Mouse (Mus musculus): Measurements from ENCODE around the gene Vti1a. TPM values are rescaled to one million over a fixed set of nuclear protein-coding genes. Genes with fewer than 3 reads are reported as not detected.

Vti1a gene
- polyA plus RNA-seq, 1 experiment from 2014 or later = 15.4 TPM

DNA sequence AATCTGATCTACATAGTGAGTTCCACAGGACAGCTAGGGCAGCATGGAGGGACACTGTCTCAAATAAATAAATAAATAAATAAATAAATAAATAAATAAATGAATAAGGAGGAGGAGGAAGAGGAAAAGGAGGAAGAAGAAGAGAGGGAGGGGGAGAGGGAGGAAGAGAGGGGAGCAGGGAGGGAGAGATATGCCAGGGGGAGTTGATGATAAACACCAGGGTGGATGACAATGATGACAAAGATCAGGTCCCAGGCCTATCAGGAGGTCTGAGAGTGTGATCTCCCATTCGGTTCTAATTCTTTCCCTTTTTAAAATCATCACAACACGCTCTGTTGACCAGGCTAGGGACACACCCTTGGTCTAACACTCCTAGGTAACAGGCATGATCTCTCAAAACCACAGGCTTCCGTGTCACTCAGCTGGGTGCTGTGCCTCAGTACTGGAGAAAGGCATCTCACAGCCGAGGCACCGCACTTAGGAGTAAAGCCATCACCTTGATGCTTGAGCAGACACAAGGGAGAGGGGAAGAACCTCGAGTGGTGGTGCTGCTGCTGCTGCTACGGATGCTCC lies 336.7 kb downstream of the Vti1a start:
- no peak overlapping the region for H3K4me2 ChIP-seq (ENCODE audit: low read length)
- H3K36me3 ChIP-seq (ENCODE audit: control insufficient read depth, insufficient read depth, low read length) = no peaks in the 10 kb centered on the region
- H3K9ac ChIP-seq (ENCODE audit: low read length) = no peak overlapping the region
- no peaks in the 10 kb centered on the region for H3K4me1 ChIP-seq (ENCODE audit: control insufficient read depth in 2 of 2, insufficient read depth in 2 of 2, low read length in 2 of 2)
- no peaks in the 10 kb centered on the region for H3K9me3 ChIP-seq (ENCODE audit: control insufficient read depth, low read length)
- 71% methylated on average over 7 of the region's 7 CpGs for WGBS
- no peak overlapping the region for H3K4me3 ChIP-seq (ENCODE audit: control insufficient read depth in 1 of 2, insufficient read depth in 1 of 2, low read depth in 1 of 2, low read length in 2 of 2)
- no peaks in the 10 kb centered on the region for H3K27me3 ChIP-seq (ENCODE audit: control insufficient read depth, insufficient read depth, low read length)
- no peak for ATAC-seq (ENCODE audit: insufficient number of reproducible peaks, insufficient read depth, low FRiP score, low read depth)
- H3K27ac ChIP-seq (replicated peaks in 1 of 2; ENCODE audit: control insufficient read depth in 1 of 2, insufficient read depth in 1 of 2, low read depth in 2 of 2, low read length in 2 of 2) = no peak overlapping the region

DNA sequence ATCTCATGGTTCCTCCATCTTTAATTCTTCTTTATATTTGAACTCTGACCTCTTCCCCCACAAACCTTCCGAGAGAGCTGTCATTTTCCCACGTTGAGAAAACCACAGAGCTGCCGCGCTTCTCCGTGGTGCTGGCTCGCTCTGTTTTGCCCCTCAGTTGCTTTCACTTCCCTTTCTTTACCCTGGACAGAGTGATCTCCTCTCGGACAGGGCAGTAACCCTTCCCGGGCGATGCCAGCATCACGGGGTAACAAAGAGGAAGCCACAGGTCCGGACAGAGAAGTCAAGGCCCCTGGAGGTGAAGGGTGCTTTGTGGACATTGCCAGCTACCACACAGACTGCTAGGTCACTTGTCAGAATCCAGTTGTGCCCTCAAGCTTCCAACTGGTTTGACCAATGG lies 344.1 kb downstream of the Vti1a start:
- no peak overlapping the region for H3K4me3 ChIP-seq (ENCODE audit: control insufficient read depth in 1 of 2, insufficient read depth in 1 of 2, low read depth in 1 of 2, low read length in 2 of 2)
- H3K36me3 ChIP-seq (ENCODE audit: control insufficient read depth, insufficient read depth, low read length) = no peaks in the 10 kb centered on the region
- no peaks in the 10 kb centered on the region for H3K9me3 ChIP-seq (ENCODE audit: control insufficient read depth, low read length)
- no peak overlapping the region for H3K27ac ChIP-seq (replicated peaks in 1 of 2; ENCODE audit: control insufficient read depth in 1 of 2, insufficient read depth in 1 of 2, low read depth in 2 of 2, low read length in 2 of 2)
- H3K9ac ChIP-seq (ENCODE audit: low read length) = no peak overlapping the region
- no peaks in the 10 kb centered on the region for H3K4me1 ChIP-seq (ENCODE audit: control insufficient read depth in 2 of 2, insufficient read depth in 2 of 2, low read length in 2 of 2)
- 89% methylated on average over 11 of the region's 11 CpGs for WGBS
- no peak overlapping the region for H3K4me2 ChIP-seq (ENCODE audit: low read length)
- ATAC-seq (ENCODE audit: insufficient number of reproducible peaks, insufficient read depth, low FRiP score, low read depth) = no peak
- no peaks in the 10 kb centered on the region for H3K27me3 ChIP-seq (ENCODE audit: control insufficient read depth, insufficient read depth, low read length)

DNA sequence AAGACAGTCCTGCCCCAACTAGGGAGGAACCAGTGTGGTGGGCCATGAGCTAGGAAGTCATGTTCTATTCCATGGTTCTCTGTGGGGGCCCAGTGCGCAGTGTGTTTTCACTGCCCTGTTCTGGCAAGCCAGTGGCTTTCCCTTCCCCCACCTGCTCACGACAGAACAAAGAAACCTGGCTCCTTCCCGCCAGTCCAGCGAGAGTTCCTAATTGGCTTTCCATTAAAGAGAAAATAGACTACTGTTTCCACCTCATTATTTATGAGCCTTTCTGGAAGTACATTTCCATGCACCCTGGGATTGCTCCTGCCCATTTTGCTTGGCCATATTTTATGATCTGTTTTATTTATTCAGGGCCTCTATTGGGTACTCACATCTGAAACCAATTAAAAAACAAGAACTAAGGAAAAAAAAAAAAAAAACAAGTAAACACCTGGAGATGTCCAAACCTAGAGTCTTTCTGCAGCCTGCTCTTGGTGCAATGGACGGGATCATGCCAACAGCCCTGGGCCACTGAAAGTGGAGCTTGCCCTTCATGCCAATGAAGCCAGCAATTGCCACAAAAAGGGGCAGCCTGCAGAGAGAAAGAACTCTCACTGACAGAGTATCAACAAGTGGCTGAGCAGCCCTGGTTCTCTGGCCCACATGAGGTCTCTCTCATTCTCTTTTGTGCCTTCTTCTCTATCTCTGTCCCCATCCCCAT lies 346.6 kb downstream of the Vti1a start:
- no peaks in the 10 kb centered on the region for H3K4me1 ChIP-seq (ENCODE audit: control insufficient read depth in 2 of 2, insufficient read depth in 2 of 2, low read length in 2 of 2)
- WGBS = 61% methylated on average over 5 of the region's 5 CpGs
- no peaks in the 10 kb centered on the region for H3K36me3 ChIP-seq (ENCODE audit: control insufficient read depth, insufficient read depth, low read length)
- no peak overlapping the region for H3K27ac ChIP-seq (replicated peaks in 1 of 2; ENCODE audit: control insufficient read depth in 1 of 2, insufficient read depth in 1 of 2, low read depth in 2 of 2, low read length in 2 of 2)
- no peaks in the 10 kb centered on the region for H3K27me3 ChIP-seq (ENCODE audit: control insufficient read depth, insufficient read depth, low read length)
- H3K4me2 ChIP-seq (ENCODE audit: low read length) = no peak overlapping the region
- H3K9me3 ChIP-seq (ENCODE audit: control insufficient read depth, low read length) = no peaks in the 10 kb centered on the region
- H3K9ac ChIP-seq (ENCODE audit: low read length) = no peak overlapping the region
- no peak for ATAC-seq (ENCODE audit: insufficient number of reproducible peaks, insufficient read depth, low FRiP score, low read depth)
- H3K4me3 ChIP-seq (ENCODE audit: control insufficient read depth in 1 of 2, insufficient read depth in 1 of 2, low read depth in 1 of 2, low read length in 2 of 2) = no peak overlapping the region

DNA sequence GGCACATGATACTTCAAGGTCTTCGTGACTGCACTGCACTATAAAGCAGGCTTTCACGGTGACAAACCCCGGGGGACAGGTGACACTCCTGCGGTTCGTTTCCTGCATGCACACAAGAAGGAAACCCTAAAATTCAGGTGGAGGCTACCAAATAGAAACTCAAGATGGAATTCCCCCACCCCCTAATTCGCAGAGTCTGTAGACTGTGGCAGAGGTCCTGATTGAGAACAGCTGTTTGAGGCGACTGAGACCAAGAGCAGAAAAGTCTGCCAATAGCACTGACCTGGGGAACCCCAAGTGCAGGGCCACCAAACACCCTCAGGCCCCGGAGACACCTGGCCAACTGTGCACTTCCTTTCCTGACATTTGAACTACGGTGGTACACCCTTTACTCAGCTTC lies 351.7 kb downstream of the Vti1a start:
- Histone ChIP-seq H3K9me3 (ENCODE audit: control insufficient read depth, low read length) (no peaks in the 10 kb centered on the region), H3K27me3 (ENCODE audit: control insufficient read depth, insufficient read depth, low read length) (no peaks in the 10 kb centered on the region), H3K27ac (replicated peaks in 1 of 2; ENCODE audit: control insufficient read depth in 1 of 2, insufficient read depth in 1 of 2, low read depth in 2 of 2, low read length in 2 of 2) (no peak overlapping the region), H3K36me3 (ENCODE audit: control insufficient read depth, insufficient read depth, low read length) (no peaks in the 10 kb centered on the region), H3K4me2 (ENCODE audit: low read length) (no peak overlapping the region), H3K4me1 (ENCODE audit: control insufficient read depth in 2 of 2, insufficient read depth in 2 of 2, low read length in 2 of 2) (no peaks in the 10 kb centered on the region), H3K9ac (ENCODE audit: low read length) (no peak overlapping the region), H3K4me3 (ENCODE audit: control insufficient read depth in 1 of 2, insufficient read depth in 1 of 2, low read depth in 1 of 2, low read length in 2 of 2) (no peak overlapping the region)
- 80% methylated on average over 9 of the region's 9 CpGs for WGBS
- ATAC-seq (ENCODE audit: insufficient number of reproducible peaks, insufficient read depth, low FRiP score, low read depth) = no peak

DNA sequence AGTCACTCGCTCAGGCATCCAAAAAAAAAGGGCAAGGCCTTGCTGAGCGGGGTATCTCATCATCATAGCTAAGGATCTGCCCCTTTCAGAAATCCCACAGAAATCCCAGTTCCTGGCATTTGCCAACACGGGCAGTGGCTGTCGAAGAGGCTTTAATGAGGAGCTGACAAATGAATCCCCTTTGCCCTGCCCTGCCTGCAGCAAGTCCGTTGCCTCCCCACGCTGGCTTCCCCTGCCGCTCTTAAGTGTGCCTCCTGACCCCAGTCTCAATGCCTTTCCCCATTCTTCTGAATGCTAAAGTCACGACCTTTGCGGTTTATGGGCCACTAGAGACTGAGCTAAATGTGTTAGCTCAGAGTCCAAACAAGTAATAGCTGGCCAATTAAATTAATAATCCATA lies 352.8 kb downstream of the Vti1a start:
- Histone ChIP-seq H3K27me3 (ENCODE audit: control insufficient read depth, insufficient read depth, low read length) (no peaks in the 10 kb centered on the region), H3K36me3 (ENCODE audit: control insufficient read depth, insufficient read depth, low read length) (no peaks in the 10 kb centered on the region), H3K4me3 (ENCODE audit: control insufficient read depth in 1 of 2, insufficient read depth in 1 of 2, low read depth in 1 of 2, low read length in 2 of 2) (no peak overlapping the region), H3K27ac (replicated peaks in 1 of 2; ENCODE audit: control insufficient read depth in 1 of 2, insufficient read depth in 1 of 2, low read depth in 2 of 2, low read length in 2 of 2) (no peak overlapping the region), H3K4me1 (ENCODE audit: control insufficient read depth in 2 of 2, insufficient read depth in 2 of 2, low read length in 2 of 2) (no peaks in the 10 kb centered on the region), H3K4me2 (ENCODE audit: low read length) (no peak overlapping the region), H3K9ac (ENCODE audit: low read length) (no peak overlapping the region), H3K9me3 (ENCODE audit: control insufficient read depth, low read length) (no peaks in the 10 kb centered on the region)
- no peak for ATAC-seq (ENCODE audit: insufficient number of reproducible peaks, insufficient read depth, low FRiP score, low read depth)
- WGBS = 64% methylated on average over 9 of the region's 9 CpGs

Other genes starting within 250 kb of the Vti1a start
- 10.9 and 11.1 TPM in 2 replicates for gene Gpam, start 189.1 kb upstream of the Vti1a start, polyA plus RNA-seq (2014; fragmentation: Nextera tagmentation; extraction: Ambion mirVana)
- gene Tectb, start 135.6 kb upstream of the Vti1a start, polyA plus RNA-seq (2014; fragmentation: Nextera tagmentation; extraction: Ambion mirVana) = not detected in 2 replicates
- gene Gucy2g, start 75.1 kb upstream of the Vti1a start, polyA plus RNA-seq (2014; fragmentation: Nextera tagmentation; extraction: Ambion mirVana) = not detected in 2 replicates
- 30.7 and 31.6 TPM in 2 replicates for gene Acsl5, start 64.4 kb upstream of the Vti1a start, polyA plus RNA-seq (2014; fragmentation: Nextera tagmentation; extraction: Ambion mirVana)
- gene Zdhhc6, start 263 bp upstream of the Vti1a start, polyA plus RNA-seq (2014; fragmentation: Nextera tagmentation; extraction: Ambion mirVana) = 63.9 and 67.2 TPM in 2 replicates